Mouse (Mus musculus) intestine, embryonic 14.5 days (tissue): ENCODE data around the gene Etl4. TPM values are rescaled to one million over a fixed set of nuclear protein-coding genes. Genes with fewer than 3 reads are reported as not detected.
"Not testable (repeated sequence)": the region's sequence is repeated elsewhere in the genome, so short reads cannot be mapped to it uniquely, and the experiment has no call there.

Experiments used
- ATAC-seq: fragments of 200-750 bp; cut with Nextera tagmentation; replicated peaks from 2 replicates; pipeline ENCODE4 v1.8.0; 2017; ENCODE audit warnings: low read depth, moderate number of reproducible peaks, moderate TSS enrichment, moderate library complexity; ENCODE audit not compliant: low FRiP score, low TSS enrichment
- DNase-seq: peaks from one replicate; pipeline ENCODE4 v3.0.0-alpha.2; 2018; ENCODE audit warnings: low spot score
- H3K27ac ChIP-seq: fragments of 300-500 bp; sonication (generic); 2 replicates; pipeline ENCODE4 v1.5.1; 2014; ENCODE audit warnings: low read depth, mild to moderate bottlenecking, control low read depth
- H3K27me3 ChIP-seq: fragments of 300-500 bp; sonication (generic); replicated peaks from 2 replicates; pipeline ENCODE4 v1.6.1; 2014; ENCODE audit warnings: low read length, control low read depth; ENCODE audit not compliant: control insufficient read depth, insufficient read depth
- H3K36me3 ChIP-seq: fragments of 300-500 bp; sonication (generic); 2 replicates; pipeline ENCODE4 v1.6.1; 2014; ENCODE audit warnings: low read length, control low read depth; ENCODE audit not compliant: control insufficient read depth, insufficient read depth
- H3K4me1 ChIP-seq: fragments of 300-500 bp; sonication (generic); replicated peaks from 2 replicates; pipeline ENCODE4 v1.6.1; 2014; ENCODE audit warnings: low read length, control low read depth, mixed read lengths; ENCODE audit not compliant: control insufficient read depth, insufficient read depth
- H3K4me2 ChIP-seq: fragments of 300-500 bp; sonication (generic); 2 replicates; pipeline ENCODE4 v1.6.1; 2014; ENCODE audit warnings: low read length
- H3K4me3 ChIP-seq: fragments of 300-500 bp; sonication (generic); 2 replicates; pipeline ENCODE4 v1.5.1; 2014; ENCODE audit warnings: low read depth, low read length, control low read depth, mixed read lengths
- H3K9ac ChIP-seq: fragments of 300-500 bp; sonication (generic); 2 replicates; pipeline ENCODE4 v1.6.1; 2014; ENCODE audit warnings: mild to moderate bottlenecking, low read length
- H3K9me3 ChIP-seq: fragments of 300-500 bp; sonication (generic); 2 replicates; pipeline ENCODE4 v1.6.1; 2016; ENCODE audit warnings: low read length, control low read depth; ENCODE audit not compliant: control insufficient read depth
- WGBS: fragments of 180-500 bp; shearing (Covaris S2); extraction: QIAGEN DNeasy Blood & Tissue Kit; methylation state at CpG from one replicate; pipeline ENCODE4 v1.1.7; 2014; 5-methylcytosine and 5-hydroxymethylcytosine counted together
- polyA plus RNA-seq: library from polyadenylated mRNA; unstranded; fragments of >200 nt; fragmentation: Nextera tagmentation; extraction: Ambion mirVana; gene quantifications from 2 replicates; pipeline ENCODE4 v1.2.1, GENCODE M21; 2014

Etl4 gene
- polyA plus RNA-seq, 1 experiment from 2014 or later = 47.8 TPM

- Histone ChIP-seq H3K27ac (no peak overlapping the region), H3K4me1 (no peaks in the 10 kb centered on the region), H3K9ac (no peak overlapping the region), H3K36me3 (no peaks in the 10 kb centered on the region), H3K4me2 (no peak overlapping the region), H3K4me3 (no peak overlapping the region), H3K9me3 (no peaks in the 10 kb centered on the region), H3K27me3 (no peaks in the 10 kb centered on the region)
- DNase-seq = no peak
- ATAC-seq = no peak
Observed at GRCm38 (mm10) chr2:20111703-20112102, 202.1 kb downstream of the Etl4 start.

GRCm38 (mm10) chr2:20125914-20126313 lies 216.3 kb downstream of the Etl4 start:
- Histone ChIP-seq H3K9me3 (no peaks in the 10 kb centered on the region), H3K27me3 (no peaks in the 10 kb centered on the region), H3K4me2 (no peak overlapping the region), H3K4me3 (no peak overlapping the region), H3K4me1 (no peaks in the 10 kb centered on the region), H3K27ac (no peak overlapping the region), H3K9ac (no peak overlapping the region), H3K36me3 (no peaks in the 10 kb centered on the region)
- ATAC-seq = no peak
- no peak for DNase-seq

- Histone ChIP-seq H3K4me1 (no peaks in the 10 kb centered on the region), H3K4me2 (no peak overlapping the region), H3K9me3 (no peaks in the 10 kb centered on the region), H3K27ac (no peak overlapping the region), H3K27me3 (no peaks in the 10 kb centered on the region), H3K4me3 (no peak overlapping the region), H3K36me3 (no peaks in the 10 kb centered on the region), H3K9ac (no peak overlapping the region)
- ATAC-seq = no peak
- WGBS = 17% methylated on average over 2 of the region's 2 CpGs
- DNase-seq = no peak
Observed at GRCm38 (mm10) chr2:20131792-20132191, 222.2 kb downstream of the Etl4 start.

GRCm38 (mm10) chr2:20138426-20138825 lies 228.8 kb downstream of the Etl4 start:
- H3K27ac ChIP-seq = no peak overlapping the region
- no peak for ATAC-seq
- H3K4me2 ChIP-seq = no peak overlapping the region
- H3K4me3 ChIP-seq = no peak overlapping the region
- H3K36me3 ChIP-seq = no peaks in the 10 kb centered on the region
- H3K4me1 ChIP-seq = no peaks in the 10 kb centered on the region
- no peaks in the 10 kb centered on the region for H3K9me3 ChIP-seq
- no peak for DNase-seq
- WGBS = 60% methylated on average over 1 of the region's 1 CpGs
- H3K27me3 ChIP-seq = no peaks in the 10 kb centered on the region
- H3K9ac ChIP-seq = no peak overlapping the region

- H3K27ac ChIP-seq = no peak overlapping the region
- H3K4me2 ChIP-seq = no peak overlapping the region
- no peaks in the 10 kb centered on the region for H3K27me3 ChIP-seq
- no peaks in the 10 kb centered on the region for H3K36me3 ChIP-seq
- no peaks in the 10 kb centered on the region for H3K9me3 ChIP-seq
- no peaks in the 10 kb centered on the region for H3K4me1 ChIP-seq
- no peak overlapping the region for H3K9ac ChIP-seq
- DNase-seq (no peak), ATAC-seq (no peak)
- H3K4me3 ChIP-seq = no peak overlapping the region
- 64% methylated on average over 4 of the region's 4 CpGs for WGBS
Observed at GRCm38 (mm10) chr2:20145368-20145767, 235.8 kb downstream of the Etl4 start.

- no peak overlapping the region for H3K27ac ChIP-seq
- H3K4me1 ChIP-seq = no peaks in the 10 kb centered on the region
- WGBS = 61% methylated on average over 1 of the region's 1 CpGs
- H3K4me3 ChIP-seq = no peak overlapping the region
- H3K9ac ChIP-seq = no peak overlapping the region
- no peak for ATAC-seq
- H3K36me3 ChIP-seq = no peaks in the 10 kb centered on the region
- DNase-seq = peak; percentile 29
- H3K27me3 ChIP-seq = no peaks in the 10 kb centered on the region
- no peak overlapping the region for H3K4me2 ChIP-seq
- no peaks in the 10 kb centered on the region for H3K9me3 ChIP-seq
Observed at GRCm38 (mm10) chr2:20167073-20167472, 257.5 kb downstream of the Etl4 start.

- no peak for ATAC-seq
- Histone ChIP-seq H3K9ac (no peak overlapping the region), H3K4me3 (no peak overlapping the region), H3K27me3 (no peaks in the 10 kb centered on the region), H3K4me1 (no peaks in the 10 kb centered on the region), H3K27ac (no peak overlapping the region), H3K4me2 (no peak overlapping the region), H3K36me3 (no peaks in the 10 kb centered on the region), H3K9me3 (no peaks in the 10 kb centered on the region)
- WGBS = 78% methylated on average over 5 of the region's 5 CpGs
- peak; percentile 41 for DNase-seq
Observed at GRCm38 (mm10) chr2:20167566-20167965, 258.0 kb downstream of the Etl4 start.

GRCm38 (mm10) chr2:20168156-20168555 lies 258.6 kb downstream of the Etl4 start:
- Histone ChIP-seq H3K27me3 (no peaks in the 10 kb centered on the region), H3K4me3 (no peak overlapping the region), H3K9me3 (no peaks in the 10 kb centered on the region), H3K4me1 (no peaks in the 10 kb centered on the region), H3K9ac (no peak overlapping the region), H3K4me2 (no peak overlapping the region), H3K27ac (no peak overlapping the region), H3K36me3 (no peaks in the 10 kb centered on the region)
- no peak for ATAC-seq
- DNase-seq = peak; percentile 37
- 89% methylated on average over 4 of the region's 4 CpGs for WGBS

GRCm38 (mm10) chr2:20176456-20177184 lies 267.0 kb downstream of the Etl4 start:
- not testable (repeated sequence) for H3K9ac ChIP-seq, ATAC-seq, H3K9me3 ChIP-seq, H3K4me3 ChIP-seq, H3K27ac ChIP-seq, H3K4me2 ChIP-seq, H3K4me1 ChIP-seq, DNase-seq, H3K27me3 ChIP-seq, H3K36me3 ChIP-seq
- 76% methylated on average over 6 of the region's 6 CpGs for WGBS
